Mouse (Mus musculus) forebrain, embryonic 10.5 days (tissue): Measurements from ENCODE around the gene Atp6v1g1. TPM values are rescaled to one million over a fixed set of nuclear protein-coding genes. Genes with fewer than 3 reads are reported as not detected.

Source experiments
- DNase-seq: peaks from one replicate; pipeline ENCODE4 v3.0.0-alpha.2; 2017; ENCODE audit warnings: low spot score; ENCODE audit errors: extremely low spot score
- H3K27ac ChIP-seq: fragments of 300-500 bp; sonication (generic); 2 replicates; pipeline ENCODE4 v1.5.1; 2016; ENCODE audit warnings: mild to moderate bottlenecking
- H3K27me3 ChIP-seq: fragments of 300-500 bp; sonication (generic); 2 replicates; pipeline ENCODE4 v1.6.1; 2016; ENCODE audit warnings: mild to moderate bottlenecking; ENCODE audit not compliant: poor library complexity, severe bottlenecking
- H3K36me3 ChIP-seq: fragments of 300-500 bp; sonication (generic); replicated peaks from 2 replicates; pipeline ENCODE4 v1.6.1; 2016; ENCODE audit warnings: mild to moderate bottlenecking, moderate library complexity
- H3K4me1 ChIP-seq: fragments of 300-500 bp; sonication (generic); 2 replicates; pipeline ENCODE4 v1.6.1; 2016
- H3K4me3 ChIP-seq: fragments of 300-500 bp; sonication (generic); 2 replicates; pipeline ENCODE4 v1.5.1; 2016; ENCODE audit warnings: mild to moderate bottlenecking, moderate library complexity
- H3K9me3 ChIP-seq: fragments of 300-500 bp; sonication (generic); 2 replicates; pipeline ENCODE4 v1.6.1; 2016; ENCODE audit warnings: mild to moderate bottlenecking, moderate library complexity
- WGBS: fragments of 180-500 bp; shearing (Covaris S2); methylation state at CpG from one replicate; pipeline ENCODE4 v1.1.7; 2016; 5-methylcytosine and 5-hydroxymethylcytosine counted together
- polyA plus RNA-seq: library from polyadenylated mRNA; unstranded; fragments of >200 nt; fragmentation: Nextera tagmentation; extraction: Ambion mirVana; gene quantifications from 2 replicates; pipeline ENCODE4 v1.2.1, GENCODE M21; 2016

Atp6v1g1 gene
- polyA plus RNA-seq, 1 experiment from 2014 or later = 239 TPM

DNA sequence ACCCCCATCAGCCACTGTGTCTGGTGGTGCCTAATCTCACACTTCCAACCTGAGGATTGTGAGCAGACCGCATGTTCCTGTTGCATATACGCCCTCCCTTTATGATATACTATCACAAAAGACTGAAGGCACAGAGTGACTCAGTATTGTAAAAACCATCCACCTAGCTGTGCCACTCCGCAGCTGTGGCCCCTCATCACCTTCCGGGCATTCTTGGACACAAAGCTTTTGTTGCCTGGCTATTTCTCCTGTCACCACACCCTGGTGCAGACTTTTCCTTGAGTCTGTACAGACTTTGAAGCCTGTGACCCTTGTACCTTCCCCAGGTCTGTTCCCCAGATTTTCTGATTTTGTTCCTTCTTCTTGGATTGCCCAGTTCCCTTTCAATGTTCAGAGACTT, 51.4 kb downstream of the Atp6v1g1 start:
- Histone ChIP-seq H3K27me3 (no peaks in the 10 kb centered on the region), H3K9me3 (no peaks in the 10 kb centered on the region), H3K4me3 (no peak overlapping the region), H3K36me3 (no peaks in the 10 kb centered on the region), H3K27ac (no peak overlapping the region), H3K4me1 (no peaks in the 10 kb centered on the region)
- WGBS = 94% methylated on average over 4 of the region's 4 CpGs
- no peak for DNase-seq

Other genes with a start within 250 kb of the Atp6v1g1 start
- not detected in 2 replicates for gene Orm1, start 200.2 kb upstream of the Atp6v1g1 start, polyA plus RNA-seq
- not detected in 2 replicates for gene Orm3, start 188.6 kb upstream of the Atp6v1g1 start, polyA plus RNA-seq
- not detected in 2 replicates for gene Orm2, start 182.3 kb upstream of the Atp6v1g1 start, polyA plus RNA-seq
- 10.2 and 13.1 TPM in 2 replicates for gene Akna, start 141.4 kb upstream of the Atp6v1g1 start, polyA plus RNA-seq
- gene Whrn, start 48.8 kb upstream of the Atp6v1g1 start, polyA plus RNA-seq = 4.6 and 5.1 TPM in 2 replicates
- 9.1 and 9.5 TPM in 2 replicates for gene Tmem268, start 14.0 kb downstream of the Atp6v1g1 start, polyA plus RNA-seq
- gene Gm11213, start 60.5 kb downstream of the Atp6v1g1 start, polyA plus RNA-seq = not detected in 2 replicates
- not detected in 2 replicates for gene Tex48, start 77.7 kb downstream of the Atp6v1g1 start, polyA plus RNA-seq
- gene Gm11214, start 118.6 kb downstream of the Atp6v1g1 start, polyA plus RNA-seq = not detected in 2 replicates
- gene Tnfsf15, start 200.3 kb downstream of the Atp6v1g1 start, polyA plus RNA-seq = not detected in 2 replicates